Mouse (Mus musculus) liver, embryonic 14.5 days (tissue): ENCODE results near the gene Pfdn4. TPM values are rescaled to one million over a fixed set of nuclear protein-coding genes. Genes with fewer than 3 reads are reported as not detected.

Experiments used
- ATAC-seq: fragments of 200-750 bp; cut with Nextera tagmentation; 2 replicates; pipeline ENCODE4 v1.8.0; 2017; ENCODE audit warnings: moderate number of reproducible peaks, mild to moderate bottlenecking, moderate library complexity; ENCODE audit not compliant: insufficient read depth
- DNase-seq, 3 experiments: peaks; one replicate each; pipeline ENCODE4 v3.0.0-alpha.2; 2012 to 2013; ENCODE audit warnings: low read depth in 3 of 3, low spot score in 3 of 3
- H3K27ac ChIP-seq: fragments of 300-500 bp; sonication (generic); 2 replicates; pipeline ENCODE4 v1.5.1; 2014; ENCODE audit warnings: moderate library complexity, mild to moderate bottlenecking, control low read depth, inconsistent platforms
- H3K27me3 ChIP-seq: fragments of 300-500 bp; sonication (generic); 2 replicates; pipeline ENCODE4 v1.6.1; 2014; ENCODE audit warnings: mild to moderate bottlenecking, low read length, moderate library complexity; ENCODE audit not compliant: control insufficient read depth, insufficient read depth
- H3K36me3 ChIP-seq: fragments of 300-500 bp; sonication (generic); replicated peaks from 2 replicates; pipeline ENCODE4 v1.6.1; 2014; ENCODE audit warnings: low read depth; ENCODE audit not compliant: control insufficient read depth, insufficient read depth
- H3K4me1 ChIP-seq, 2 experiments: fragments of 200-500 bp in 1 of 2; fragments of 300-500 bp in 1 of 2; sonication (generic) in 1 of 2; replicated peaks; 2 replicates each; pipeline ENCODE4 v1.6.1; 2012 to 2014; ENCODE audit warnings: antibody characterized with exemption in 1 of 2, inconsistent platforms in 1 of 2, low read length in 1 of 2; ENCODE audit not compliant: control insufficient read depth in 2 of 2, insufficient read depth in 2 of 2
- H3K4me2 ChIP-seq: fragments of 300-500 bp; sonication (generic); 2 replicates; pipeline ENCODE4 v1.6.1; 2014; ENCODE audit warnings: low read depth, mild to moderate bottlenecking, control low read depth, moderate library complexity
- H3K4me3 ChIP-seq, 2 experiments: fragments of 200-500 bp in 1 of 2; fragments of 300-500 bp in 1 of 2; sonication (generic) in 1 of 2; 2 replicates each; pipeline ENCODE4 v1.5.1; 2012 to 2014; ENCODE audit warnings: low read depth in 2 of 2, low read length in 2 of 2, mild to moderate bottlenecking in 2 of 2, control low read depth in 1 of 2, inconsistent platforms in 1 of 2, moderate library complexity in 1 of 2; ENCODE audit not compliant: insufficient read depth in 1 of 2
- H3K9ac ChIP-seq: fragments of 300-500 bp; sonication (generic); replicated peaks from 2 replicates; pipeline ENCODE4 v1.6.1; 2014; ENCODE audit warnings: mild to moderate bottlenecking, control low read depth, moderate library complexity
- H3K9me3 ChIP-seq: fragments of 300-500 bp; sonication (generic); 2 replicates; pipeline ENCODE4 v1.6.1; 2016; ENCODE audit warnings: low read length, mixed read lengths; ENCODE audit not compliant: control insufficient read depth
- CTCF ChIP-seq: IDR thresholded peaks from 2 replicates; pipeline ENCODE4 v1.5.1; 2016; ENCODE audit warnings: antibody characterized with exemption, low read depth, control low read depth
- EP300 ChIP-seq: IDR thresholded peaks from 2 replicates; pipeline ENCODE4 v1.6.1; 2016; ENCODE audit warnings: antibody characterized with exemption, low read depth
- WGBS: fragments of 180-500 bp; shearing (Covaris S2); extraction: QIAGEN DNeasy Blood & Tissue Kit; methylation state at CpG from one replicate; pipeline ENCODE4 v1.1.7; 2014; ENCODE audit not compliant: insufficient replicate concordance; 5-methylcytosine and 5-hydroxymethylcytosine counted together
- polyA plus RNA-seq, 2 experiments: library from polyadenylated mRNA; depleted of rRNA in 1 of 2; stranded (reverse) in 1 of 2; unstranded in 1 of 2; fragments of >200 nt; fragmentation: Nextera tagmentation in 1 of 2; extraction: Ambion mirVana in 1 of 2; gene quantifications; 2 replicates each; pipeline versions ENCODE4 v1.2.1 to v1.2.3; 2012 to 2014

Gene Pfdn4
- polyA plus RNA-seq, 2 experiments = 24.7 to 45.1 TPM

DNA sequence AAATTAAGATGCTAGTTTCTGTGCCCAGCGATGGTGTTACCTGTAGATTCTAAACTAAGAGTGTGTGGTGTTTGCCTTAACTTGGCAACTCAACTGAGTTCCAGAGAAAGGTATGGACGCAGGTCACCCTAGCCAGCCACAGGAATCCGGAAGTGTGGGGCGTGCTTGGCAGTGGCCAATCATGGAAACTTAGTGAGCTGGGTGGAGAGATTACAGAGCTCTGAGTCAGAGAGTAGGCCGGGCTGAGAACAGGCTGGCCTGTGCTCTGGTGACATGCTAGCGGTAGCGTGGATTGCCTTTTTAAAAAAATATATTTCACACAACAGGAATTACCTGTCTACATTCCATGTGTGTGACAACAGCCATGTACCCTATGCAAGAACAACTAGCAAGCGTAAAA, 30.3 kb downstream of the Pfdn4 start:
- DNase-seq (no peak), ATAC-seq (no peak)
- no peaks in the 10 kb centered on the region for H3K27me3 ChIP-seq
- H3K27ac ChIP-seq = no peak overlapping the region
- no peaks in the 10 kb centered on the region for H3K9me3 ChIP-seq
- no peaks in the 10 kb centered on the region for H3K36me3 ChIP-seq
- no peak overlapping the region for H3K4me2 ChIP-seq
- H3K9ac ChIP-seq = no peak overlapping the region
- H3K4me1 ChIP-seq = no peaks in the 10 kb centered on the region
- H3K4me3 ChIP-seq = no peak overlapping the region
- TF ChIP-seq EP300 (no peak), CTCF (no peak)
- 65% methylated on average over 8 of the region's 8 CpGs for WGBS

- H3K9me3 ChIP-seq = no peaks in the 10 kb centered on the region
- H3K4me3 ChIP-seq = no peak overlapping the region
- H3K27ac ChIP-seq = no peak overlapping the region
- H3K4me2 ChIP-seq = no peak overlapping the region
- no peaks in the 10 kb centered on the region for H3K27me3 ChIP-seq
- no peak overlapping the region for H3K9ac ChIP-seq
- no peak for ATAC-seq
- TF ChIP-seq CTCF (no peak), EP300 (no peak)
- WGBS = 81% methylated on average over 16 of the region's 16 CpGs
- DNase-seq = no peak
- H3K36me3 ChIP-seq = no peaks in the 10 kb centered on the region
- H3K4me1 ChIP-seq = no peaks in the 10 kb centered on the region
These were observed 31.8 kb downstream of the Pfdn4 start for GRCm38 (mm10) chr2:170528061-170528460.

GRCm38 (mm10) chr2:170529766-170530165, 33.5 kb downstream of the Pfdn4 start:
- ATAC-seq (no peak), DNase-seq (no peak)
- no peaks in the 10 kb centered on the region for H3K4me1 ChIP-seq
- no peak overlapping the region for H3K27ac ChIP-seq
- H3K9me3 ChIP-seq = no peaks in the 10 kb centered on the region
- H3K27me3 ChIP-seq = no peaks in the 10 kb centered on the region
- no peak overlapping the region for H3K4me3 ChIP-seq
- H3K36me3 ChIP-seq = no peaks in the 10 kb centered on the region
- TF ChIP-seq CTCF = no peak
- no peak for TF ChIP-seq EP300
- WGBS = 74% methylated on average over 7 of the region's 7 CpGs
- H3K9ac ChIP-seq = no peak overlapping the region
- no peak overlapping the region for H3K4me2 ChIP-seq

- DNase-seq (no peak), ATAC-seq (no peak)
- no peak overlapping the region for H3K27ac ChIP-seq
- no peak overlapping the region for H3K4me3 ChIP-seq
- no peak overlapping the region for H3K4me2 ChIP-seq
- H3K9me3 ChIP-seq = no peaks in the 10 kb centered on the region
- no peaks in the 10 kb centered on the region for H3K27me3 ChIP-seq
- no peak for TF ChIP-seq EP300
- no peak for TF ChIP-seq CTCF
- H3K9ac ChIP-seq = no peak overlapping the region
- no peaks in the 10 kb centered on the region for H3K36me3 ChIP-seq
- H3K4me1 ChIP-seq = no peaks in the 10 kb centered on the region
- 52% methylated on average over 3 of the region's 3 CpGs for WGBS
These were observed 34.0 kb downstream of the Pfdn4 start for GRCm38 (mm10) chr2:170530256-170530655.

GRCm38 (mm10) chr2:170534116-170534802, 38.0 kb downstream of the Pfdn4 start:
- no peak for ATAC-seq

More at GRCm38 (mm10) chr2:170534116-170534802, 38.0 kb downstream of the Pfdn4 start:
- Histone ChIP-seq H3K9me3 (no peaks in the 10 kb centered on the region), H3K4me1 (no peaks in the 10 kb centered on the region), H3K9ac (no peak overlapping the region), H3K27me3 (no peaks in the 10 kb centered on the region), H3K27ac (no peak overlapping the region), H3K4me2 (no peak overlapping the region), H3K36me3 (no peaks in the 10 kb centered on the region), H3K4me3 (no peak overlapping the region)
- TF ChIP-seq EP300 (no peak), CTCF (no peak)
- WGBS = 29% methylated on average over 12 of the region's 12 CpGs
- no peak for DNase-seq
